Mouse (Mus musculus) megakaryocyte, embryonic 14.5 days (primary cell): Measurements from ENCODE around the gene Gadd45gip1.

Experiments used
- FLI1 ChIP-seq: IDR thresholded peaks from 2 replicates; pipeline ENCODE4 v1.6.1; 2012; ENCODE audit warnings: low read length, inconsistent platforms, mixed read lengths
- GATA1 ChIP-seq: IDR thresholded peaks from 3 replicates; pipeline ENCODE4 v1.6.1; 2012; ENCODE audit warnings: mixed read lengths, low read length, inconsistent platforms, borderline replicate concordance

DNA sequence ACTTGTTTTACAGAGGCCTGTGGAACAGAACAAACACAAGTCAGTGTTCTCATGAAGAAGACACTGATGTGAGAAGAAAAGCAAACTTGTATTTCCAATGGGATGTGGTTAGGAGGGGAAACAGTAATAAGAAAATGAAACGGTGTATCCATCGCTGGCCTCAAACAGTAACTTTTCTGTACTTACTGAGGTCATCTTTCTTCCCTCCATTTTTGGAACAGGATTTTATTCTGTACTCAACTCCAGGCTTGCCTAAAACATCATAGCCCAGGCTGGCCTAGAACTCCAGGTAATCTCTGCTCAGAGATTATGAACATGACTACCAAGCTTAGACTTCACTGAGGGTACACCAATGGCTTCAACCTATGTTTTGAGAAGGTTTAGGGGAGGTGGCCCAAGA is 8.1 kb downstream of the Gadd45gip1 start:
- TF ChIP-seq GATA1 (no peak), FLI1 (no peak)
